8 mouse cellular contexts compared by ENCODE assay signal in genomic region chr9:43263946-43264451, GRCm38 (mm10). TPM values are rescaled to one million over a fixed set of nuclear protein-coding genes. Genes with fewer than 3 reads are reported as not detected.
DNase-seq lines count a peak whose midpoint lies in the region; ATAC-seq and TF ChIP-seq lines count a peak whose summit lies in the region.

No protein-coding gene starts in this region.

- 12% methylated on average over 11 of the region's 11 CpGs for WGBS in hindbrain, embryonic 10.5 days
- 16% methylated on average over 11 of the region's 11 CpGs for WGBS in hindbrain, embryonic 16.5 days
- WGBS in embryonic facial prominence, embryonic 10.5 days = 10% methylated on average over 11 of the region's 11 CpGs
- WGBS in hindbrain, postnatal 0 days = 24% methylated on average over 11 of the region's 11 CpGs
- WGBS in liver, embryonic 12.5 days (ENCODE audit: insufficient replicate concordance) = 52% methylated on average over 11 of the region's 11 CpGs

- 0 out of 2 replicates have a peak overlapping the region, but pooled peaks have one; percentile 5 for H3K4me3 ChIP-seq in hindbrain, embryonic 10.5 days
- H3K4me3 ChIP-seq in hindbrain, embryonic 16.5 days (ENCODE audit: low read length) = no peak overlapping the region
- H3K4me3 ChIP-seq in embryonic facial prominence, embryonic 10.5 days = no peak overlapping the region
- H3K4me3 ChIP-seq in hindbrain, postnatal 0 days (ENCODE audit: low read length) = no peak overlapping the region
- H3K4me3 ChIP-seq in liver, embryonic 12.5 days = no peak overlapping the region

- no peak for TF ChIP-seq CTCF in hindbrain, postnatal 0 days (IDR thresholded peaks at IDR 0.05; ENCODE audit: low read depth)

- no peak for ATAC-seq in hindbrain, embryonic 16.5 days
- ATAC-seq in hindbrain, postnatal 0 days = no peak
- peak; percentile 53 for ATAC-seq in liver, embryonic 12.5 days

- peaks cover 38% of the 10 kb centered on the region for H3K27me3 ChIP-seq in hindbrain, embryonic 10.5 days (ENCODE audit: insufficient read depth, poor library complexity, severe bottlenecking)
- 0 out of 2 replicates have a peak, but pooled peaks cover 2% of the 10 kb centered on the region for H3K27me3 ChIP-seq in hindbrain, embryonic 16.5 days (replicated peaks; ENCODE audit: control insufficient read depth, insufficient read depth, low read length)
- peaks cover 8% of the 10 kb centered on the region for H3K27me3 ChIP-seq in embryonic facial prominence, embryonic 10.5 days (replicated peaks; ENCODE audit: low read depth, poor library complexity, severe bottlenecking)
- H3K27me3 ChIP-seq in hindbrain, postnatal 0 days (ENCODE audit: insufficient read depth, low read length) = no peaks in the 10 kb centered on the region
- peaks cover 12% of the 10 kb centered on the region for H3K27me3 ChIP-seq in liver, embryonic 12.5 days (replicated peaks)

- peaks cover 51% of the 10 kb centered on the region for H3K4me1 ChIP-seq in hindbrain, embryonic 10.5 days (replicated peaks)
- no peaks in the 10 kb centered on the region for H3K4me1 ChIP-seq in hindbrain, embryonic 16.5 days (ENCODE audit: control insufficient read depth, insufficient read depth, low read depth, low read length)
- H3K4me1 ChIP-seq in embryonic facial prominence, embryonic 10.5 days = peaks cover 63% of the 10 kb centered on the region
- no peaks in the 10 kb centered on the region for H3K4me1 ChIP-seq in hindbrain, postnatal 0 days (ENCODE audit: insufficient read depth, low read length)
- peaks cover 45% of the 10 kb centered on the region for H3K4me1 ChIP-seq in liver, embryonic 12.5 days

- DNase-seq in hindbrain, embryonic 10.5 days (ENCODE audit: low spot score) = peak; percentile 77
- peak; percentile 85 for DNase-seq in embryonic facial prominence, embryonic 10.5 days (ENCODE audit: low spot score)
- DNase-seq in hindbrain, postnatal 0 days (ENCODE audit: low spot score) = no peak
- DNase-seq in cerebellum, postnatal 10 days = no peak
- DNase-seq in thymus, postnatal 36 days = no peak
- DNase-seq in frontal cortex, postnatal 14 days (ENCODE audit: low spot score in 2 of 2) = no peak

- H3K4me2 ChIP-seq in hindbrain, embryonic 16.5 days (ENCODE audit: low read length) = no peak overlapping the region
- H3K4me2 ChIP-seq in hindbrain, postnatal 0 days (ENCODE audit: low read depth, low read length) = no peak overlapping the region
- H3K4me2 ChIP-seq in liver, embryonic 12.5 days = peak overlapping the region; percentile 25; the same call in 1 of the 2 replicates

- H3K36me3 ChIP-seq in hindbrain, embryonic 10.5 days = no peaks in the 10 kb centered on the region
- H3K36me3 ChIP-seq in hindbrain, embryonic 16.5 days (ENCODE audit: control insufficient read depth, insufficient read depth, low read length) = no peaks in the 10 kb centered on the region
- H3K36me3 ChIP-seq in embryonic facial prominence, embryonic 10.5 days (replicated peaks) = no peaks in the 10 kb centered on the region
- H3K36me3 ChIP-seq in hindbrain, postnatal 0 days (ENCODE audit: insufficient read depth, low read length) = no peaks in the 10 kb centered on the region
- H3K36me3 ChIP-seq in liver, embryonic 12.5 days = no peaks in the 10 kb centered on the region

- no peak overlapping the region for H3K9ac ChIP-seq in hindbrain, embryonic 16.5 days (ENCODE audit: low read depth, low read length)
- 0 out of 2 replicates have a peak overlapping the region, but pooled peaks have one; percentile 9 for H3K9ac ChIP-seq in hindbrain, postnatal 0 days (replicated peaks; ENCODE audit: low read length)
- no peak overlapping the region for H3K9ac ChIP-seq in liver, embryonic 12.5 days

- H3K9me3 ChIP-seq in hindbrain, embryonic 10.5 days = peaks cover 8% of the 10 kb centered on the region; the same call in 1 of the 2 replicates
- no peaks in the 10 kb centered on the region; the same call in none of the 2 replicates for H3K9me3 ChIP-seq in hindbrain, embryonic 16.5 days (ENCODE audit: control insufficient read depth, low read length)
- H3K9me3 ChIP-seq in embryonic facial prominence, embryonic 10.5 days = 0 out of 2 replicates have a peak, but pooled peaks cover 3% of the 10 kb centered on the region
- no peaks in the 10 kb centered on the region for H3K9me3 ChIP-seq in hindbrain, postnatal 0 days (ENCODE audit: low read length)
- H3K9me3 ChIP-seq in liver, embryonic 12.5 days (replicated peaks) = no peaks in the 10 kb centered on the region

- peak overlapping the region; percentile 84 for H3K27ac ChIP-seq in hindbrain, embryonic 10.5 days
- no peak overlapping the region for H3K27ac ChIP-seq in hindbrain, embryonic 16.5 days (ENCODE audit: low read depth, low read length)
- H3K27ac ChIP-seq in embryonic facial prominence, embryonic 10.5 days (replicated peaks) = peak overlapping the region; percentile 89
- no peak overlapping the region for H3K27ac ChIP-seq in hindbrain, postnatal 0 days
- peak overlapping the region; percentile 78 for H3K27ac ChIP-seq in liver, embryonic 12.5 days

RNA-seq across cellular contexts. Expression of gene Oaf, which starts 24.3 kb away (rescaled TPM):
- 34.9 and 43.0 TPM in 2 replicates for polyA plus RNA-seq in hindbrain, embryonic 10.5 days (2016; fragmentation: Nextera tagmentation; extraction: Ambion mirVana)
- polyA plus RNA-seq in hindbrain, embryonic 16.5 days (2015; fragmentation: Nextera tagmentation; extraction: Ambion mirVana) = 4.1 and 7.0 TPM in 2 replicates
- polyA plus RNA-seq in embryonic facial prominence, embryonic 10.5 days (2016; fragmentation: Nextera tagmentation; extraction: Ambion mirVana) = 55.2 and 57.0 TPM in 2 replicates
- 5.6 and 8.0 TPM in 2 replicates for total RNA-seq in hindbrain, postnatal 0 days (2014; rRNA removed)
- 6.2 TPM in 2 replicates for polyA plus RNA-seq in hindbrain, postnatal 0 days (2015; fragmentation: Nextera tagmentation; extraction: Ambion mirVana)
- polyA plus RNA-seq in liver, embryonic 12.5 days (2016; fragmentation: Nextera tagmentation; extraction: Ambion mirVana) = 37.8 and 44.1 TPM in 2 replicates

RNA-seq across cellular contexts. Expression of gene Trim29, which starts 46.6 kb away (rescaled TPM):
- polyA plus RNA-seq in hindbrain, embryonic 10.5 days (2016; fragmentation: Nextera tagmentation; extraction: Ambion mirVana) = 1.9 and 2.1 TPM in 2 replicates
- not detected in 2 replicates for polyA plus RNA-seq in hindbrain, embryonic 16.5 days (2015; fragmentation: Nextera tagmentation; extraction: Ambion mirVana)
- 4.4 and 4.7 TPM in 2 replicates for polyA plus RNA-seq in embryonic facial prominence, embryonic 10.5 days (2016; fragmentation: Nextera tagmentation; extraction: Ambion mirVana)
- total RNA-seq in hindbrain, postnatal 0 days (2014; rRNA removed) = 0.05 and 0.14 TPM in 2 replicates
- 0.35 and 0.45 TPM in 2 replicates for polyA plus RNA-seq in hindbrain, postnatal 0 days (2015; fragmentation: Nextera tagmentation; extraction: Ambion mirVana)
- polyA plus RNA-seq in liver, embryonic 12.5 days (2016; fragmentation: Nextera tagmentation; extraction: Ambion mirVana) = not detected in 2 replicates

RNA-seq across cellular contexts. Expression of gene Pou2f3, which starts 53.8 kb away (rescaled TPM):
- 0.09 TPM in 1 of 2 replicates, not detected in the other for polyA plus RNA-seq in hindbrain, embryonic 10.5 days (2016; fragmentation: Nextera tagmentation; extraction: Ambion mirVana)
- 0.11 TPM in 1 of 2 replicates, not detected in the other for polyA plus RNA-seq in hindbrain, embryonic 16.5 days (2015; fragmentation: Nextera tagmentation; extraction: Ambion mirVana)
- polyA plus RNA-seq in embryonic facial prominence, embryonic 10.5 days (2016; fragmentation: Nextera tagmentation; extraction: Ambion mirVana) = not detected in 2 replicates
- 0.10 TPM in 1 of 2 replicates, not detected in the other for total RNA-seq in hindbrain, postnatal 0 days (2014; rRNA removed)
- polyA plus RNA-seq in hindbrain, postnatal 0 days (2015; fragmentation: Nextera tagmentation; extraction: Ambion mirVana) = 0.11 and 0.13 TPM in 2 replicates
- polyA plus RNA-seq in liver, embryonic 12.5 days (2016; fragmentation: Nextera tagmentation; extraction: Ambion mirVana) = not detected in 2 replicates

Comparison
In these comparisons a context has a peak if more than half of its experiments do, and no peak if none do; other contexts are left out.
1. DNase-seq: peak in hindbrain, embryonic 10.5 days (single experiment) and embryonic facial prominence, embryonic 10.5 days (single experiment); none in hindbrain, postnatal 0 days (single experiment), cerebellum, postnatal 10 days (0 of 2), thymus, postnatal 36 days (0 of 2) and frontal cortex, postnatal 14 days (0 of 2).
2. H3K27ac ChIP-seq: peak in hindbrain, embryonic 10.5 days (single experiment), embryonic facial prominence, embryonic 10.5 days (single experiment) and liver, embryonic 12.5 days (single experiment); none in hindbrain, embryonic 16.5 days (single experiment) and hindbrain, postnatal 0 days (single experiment).